Mouse (Mus musculus) adrenal gland, adult 2 months (tissue): ENCODE measurements around the gene Dagla. TPM values are rescaled to one million over a fixed set of nuclear protein-coding genes. Genes with fewer than 3 reads are reported as not detected.

Experiments used
- DNase-seq: peaks from one replicate; pipeline ENCODE4 v3.0.0; 2021
- polyA plus RNA-seq: library from polyadenylated mRNA; depleted of rRNA; stranded (reverse); fragments of >200 nt; gene quantifications from 2 replicates; pipeline ENCODE4 v1.2.3, GENCODE M21; 2012; rRNA removed
- total RNA-seq, 2 experiments: library from RNA; stranded (reverse); gene quantifications; 2 replicates each; pipeline ENCODE4 v1.2.3; 2021

Dagla gene
- total and polyA plus RNA-seq, 3 experiments: 6.5 to 8.9 (median 6.8) TPM

GRCm38 (mm10) chr19:10198723-10199122, 106.0 kb downstream of the Dagla start:
- DNase-seq: peak; percentile 83

GRCm38 (mm10) chr19:10198286-10198685, 106.4 kb downstream of the Dagla start:
- no peak for DNase-seq

- no peak for DNase-seq
Observed at GRCm38 (mm10) chr19:10197130-10197529, 107.5 kb downstream of the Dagla start.

Other genes with a start within 250 kb of the Dagla start
- 1,000 to 10,000 TPM; 1,573 to 1,677 TPM for gene Fads2, start 203.1 kb downstream of the Dagla start, total RNA-seq
- gene Fads2, start 203.1 kb downstream of the Dagla start, polyA plus RNA-seq: 836 and 1,349 TPM in 2 replicates
- 1,000 to 10,000 TPM in 1 of 2 experiments, 100 to 1,000 TPM in 1; 745 to 1,239 TPM for gene Fads1, start 122.0 kb downstream of the Dagla start, total RNA-seq
- gene Fads1, start 122.0 kb downstream of the Dagla start, polyA plus RNA-seq: 203 and 332 TPM in 2 replicates
- 100 to 1,000 TPM; 180 to 185 TPM for gene Tmem258, start 100.9 kb downstream of the Dagla start, total RNA-seq
- gene Tmem258, start 100.9 kb downstream of the Dagla start, polyA plus RNA-seq: 81.8 and 98.2 TPM in 2 replicates
- gene Fen1, start 100.7 kb downstream of the Dagla start, total RNA-seq: 10 to 100 TPM in 1 of 2 experiments, 1 to 10 TPM in 1; 8.6 to 10.9 TPM
- 4.6 and 7.0 TPM in 2 replicates for gene Fen1, start 100.7 kb downstream of the Dagla start, polyA plus RNA-seq
- gene Myrf, start 64.1 kb downstream of the Dagla start, total RNA-seq: 1 to 10 TPM; 2.3 to 2.7 TPM
- 2.5 and 3.1 TPM in 2 replicates for gene Myrf, start 64.1 kb downstream of the Dagla start, polyA plus RNA-seq
- gene Syt7, start 84.2 kb upstream of the Dagla start, total RNA-seq: 10 to 100 TPM; 27.2 to 38.3 TPM
- 12.2 and 13.5 TPM in 2 replicates for gene Syt7, start 84.2 kb upstream of the Dagla start, polyA plus RNA-seq
- 1 to 10 TPM; 3.3 to 5.0 TPM for gene Lrrc10b, start 152.6 kb upstream of the Dagla start, total RNA-seq
- 2.8 and 6.1 TPM in 2 replicates for gene Lrrc10b, start 152.6 kb upstream of the Dagla start, polyA plus RNA-seq
- gene Ppp1r32, start 178.1 kb upstream of the Dagla start, total RNA-seq: under 1 TPM; 0.49 to 0.76 TPM
- gene Ppp1r32, start 178.1 kb upstream of the Dagla start, polyA plus RNA-seq: 0.13 and 0.16 TPM in 2 replicates
- gene Cpsf7, start 220.4 kb upstream of the Dagla start, total RNA-seq: 10 to 100 TPM; 42.1 to 51.1 TPM
- 25.5 and 34.2 TPM in 2 replicates for gene Cpsf7, start 220.4 kb upstream of the Dagla start, polyA plus RNA-seq
- 10 to 100 TPM; 68.0 to 76.1 TPM for gene Sdhaf2, start 221.3 kb upstream of the Dagla start, total RNA-seq
- gene Sdhaf2, start 221.3 kb upstream of the Dagla start, polyA plus RNA-seq: 10.3 and 10.7 TPM in 2 replicates